Mouse (Mus musculus) midbrain, embryonic 12.5 days (tissue): ENCODE measurements around the gene Vmn1r158. TPM values are rescaled to one million over a fixed set of nuclear protein-coding genes. Genes with fewer than 3 reads are reported as not detected.
"Not testable (repeated sequence)": the region's sequence is repeated elsewhere in the genome, so short reads cannot be mapped to it uniquely, and the experiment has no call there.

Experiments
- ATAC-seq: fragments of 200-750 bp; cut with Nextera tagmentation; 2 replicates; pipeline ENCODE4 v1.8.0; 2017; ENCODE audit warnings: low read depth, moderate TSS enrichment, moderate library complexity; ENCODE audit not compliant: low FRiP score
- H3K27ac ChIP-seq: fragments of 300-500 bp; sonication (generic); replicated peaks from 2 replicates; pipeline ENCODE4 v1.5.1; 2016; ENCODE audit warnings: mild to moderate bottlenecking
- H3K27me3 ChIP-seq: fragments of 300-500 bp; sonication (generic); 2 replicates; pipeline ENCODE4 v1.6.1; 2016; ENCODE audit warnings: mild to moderate bottlenecking
- H3K36me3 ChIP-seq: fragments of 300-500 bp; sonication (generic); 2 replicates; pipeline ENCODE4 v1.6.1; 2016
- H3K4me1 ChIP-seq: fragments of 300-500 bp; sonication (generic); 2 replicates; pipeline ENCODE4 v1.6.1; 2016
- H3K4me2 ChIP-seq: fragments of 300-500 bp; sonication (generic); replicated peaks from 2 replicates; pipeline ENCODE4 v1.6.1; 2016; ENCODE audit warnings: mild to moderate bottlenecking, moderate library complexity
- H3K4me3 ChIP-seq: fragments of 300-500 bp; sonication (generic); 2 replicates; pipeline ENCODE4 v1.5.1; 2016; ENCODE audit warnings: mild to moderate bottlenecking
- H3K9ac ChIP-seq: fragments of 300-500 bp; sonication (generic); replicated peaks from 2 replicates; pipeline ENCODE4 v1.6.1; 2016; ENCODE audit warnings: mild to moderate bottlenecking, moderate library complexity
- H3K9me3 ChIP-seq: fragments of 300-500 bp; sonication (generic); 2 replicates; pipeline ENCODE4 v1.6.1; 2016; ENCODE audit warnings: mild to moderate bottlenecking
- WGBS: fragments of 180-500 bp; shearing (Covaris S2); methylation state at CpG from one replicate; pipeline ENCODE4 v1.1.7; 2016; 5-methylcytosine and 5-hydroxymethylcytosine counted together
- polyA plus RNA-seq: library from polyadenylated mRNA; unstranded; fragments of >200 nt; fragmentation: Nextera tagmentation; extraction: Ambion mirVana; gene quantifications from 2 replicates; pipeline ENCODE4 v1.2.1, GENCODE M21; 2016

Gene Vmn1r158
- polyA plus RNA-seq: not detected in 2 replicates

- not testable (repeated sequence) for H3K27ac ChIP-seq, ATAC-seq, H3K9ac ChIP-seq, H3K4me2 ChIP-seq, H3K36me3 ChIP-seq, H3K4me1 ChIP-seq, H3K27me3 ChIP-seq, H3K4me3 ChIP-seq
- peaks cover 14% of the 10 kb centered on the region for H3K9me3 ChIP-seq
- 60% methylated on average over 2 of the region's 2 CpGs for WGBS
These were observed at the start of gene Vmn1r158 for GRCm38 (mm10) chr7:22790682-22791081. Gene Vmn1r158 (minus strand): TSS chr7:22790782.

DNA sequence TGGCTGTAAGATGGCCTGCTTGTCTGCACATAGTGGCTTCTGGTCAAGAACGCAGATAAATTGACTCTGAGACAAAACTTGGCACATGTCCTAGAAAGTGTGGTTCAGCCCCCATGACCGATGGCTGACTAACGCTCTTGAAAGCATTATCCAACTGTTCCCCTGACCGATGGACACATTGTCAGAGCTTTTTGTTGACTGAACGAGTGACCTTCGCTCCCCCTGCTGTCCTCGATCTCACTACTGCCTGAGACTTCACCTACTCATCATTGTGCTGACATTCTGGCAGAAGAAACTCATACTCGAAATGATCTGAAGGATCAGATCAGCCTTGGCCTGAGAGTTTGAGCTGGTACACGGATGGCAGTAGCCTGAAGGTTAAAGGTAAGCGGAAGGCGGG lies 14.6 kb downstream of the Vmn1r158 start:
- H3K9me3 ChIP-seq, H3K4me1 ChIP-seq, H3K4me2 ChIP-seq, ATAC-seq, H3K27me3 ChIP-seq, H3K4me3 ChIP-seq, H3K9ac ChIP-seq, H3K36me3 ChIP-seq, H3K27ac ChIP-seq: not testable (repeated sequence)
- 91% methylated on average over 7 of the region's 11 CpGs for WGBS

DNA sequence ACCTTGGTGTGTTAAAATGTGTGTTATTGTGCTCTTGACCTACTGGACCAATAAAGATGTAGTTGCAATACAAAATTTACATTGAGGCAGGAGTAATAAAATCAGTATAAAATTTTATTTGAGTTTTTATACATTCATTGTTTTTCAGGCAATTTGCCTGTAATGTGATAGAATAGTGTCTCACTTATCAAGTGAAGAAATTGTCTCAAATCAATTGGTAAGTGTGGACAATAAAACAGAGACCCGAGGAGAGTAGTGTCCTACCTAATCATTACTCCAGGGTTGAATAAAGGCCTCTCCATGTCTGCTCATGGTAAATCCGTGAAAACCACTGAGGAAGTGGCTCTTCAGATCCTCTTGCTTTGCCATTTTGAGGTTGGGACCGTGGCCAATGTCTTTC lies 29.2 kb downstream of the Vmn1r158 start, which contains the start of gene Vmn1r157:
Gene Vmn1r157, plus strand, starts transcription at position 301 of the 400 bp plus-strand sequence.
- H3K27me3 ChIP-seq, H3K36me3 ChIP-seq, H3K4me2 ChIP-seq, H3K9ac ChIP-seq, H3K4me1 ChIP-seq, ATAC-seq, H3K4me3 ChIP-seq, H3K9me3 ChIP-seq, H3K27ac ChIP-seq: not testable (repeated sequence)
- WGBS: 34% methylated on average over 2 of the region's 3 CpGs

Other genes with a start within 250 kb of the Vmn1r158 start
- not detected in 2 replicates for gene Gm4201, start 225.4 kb downstream of the Vmn1r158 start, polyA plus RNA-seq
- gene Gm4565, start 202.7 kb downstream of the Vmn1r158 start, polyA plus RNA-seq: not detected in 2 replicates
- not detected in 2 replicates for gene Vmn1r155, start 132.8 kb downstream of the Vmn1r158 start, polyA plus RNA-seq
- not detected in 2 replicates for gene Gm8693, start 98.5 kb downstream of the Vmn1r158 start, polyA plus RNA-seq
- gene Gm4567, start 71.1 kb downstream of the Vmn1r158 start, polyA plus RNA-seq: not detected in 2 replicates
- not detected in 2 replicates for gene Vmn1r157, start 29.1 kb downstream of the Vmn1r158 start, polyA plus RNA-seq
- not detected in 2 replicates for gene Vmn1r159, start 52.8 kb upstream of the Vmn1r158 start, polyA plus RNA-seq
- gene Vmn1r160, start 80.4 kb upstream of the Vmn1r158 start, polyA plus RNA-seq: not detected in 2 replicates
- not detected in 2 replicates for gene Gm4214, start 193.9 kb upstream of the Vmn1r158 start, polyA plus RNA-seq
- not detected in 2 replicates for gene Gm4216, start 229.1 kb upstream of the Vmn1r158 start, polyA plus RNA-seq